Mouse (Mus musculus) bone marrow macrophage, adult 2 months (primary cell): ENCODE measurements around the gene Zdhhc13. TPM values are rescaled to one million over a fixed set of nuclear protein-coding genes. Genes with fewer than 3 reads are reported as not detected.

Experiments
- H3K27ac ChIP-seq: 2 replicates; pipeline ENCODE4 v1.5.1; 2012; ENCODE audit warnings: low read depth, low read length; ENCODE audit not compliant: insufficient read depth
- H3K4me1 ChIP-seq: 2 replicates; pipeline ENCODE4 v1.6.1; 2012; ENCODE audit warnings: low read length; ENCODE audit not compliant: control insufficient read depth, insufficient read depth
- H3K4me3 ChIP-seq: 2 replicates; pipeline ENCODE4 v1.5.1; 2012; ENCODE audit warnings: mild to moderate bottlenecking, low read length, moderate library complexity; ENCODE audit not compliant: insufficient read depth
- CTCF ChIP-seq: IDR thresholded peaks from 2 replicates; pipeline ENCODE4 v1.5.1; 2012; ENCODE audit warnings: low read depth, mild to moderate bottlenecking, low read length, moderate library complexity
- POLR2A ChIP-seq: IDR thresholded peaks from 2 replicates; pipeline ENCODE4 v1.6.1; 2012; ENCODE audit warnings: mild to moderate bottlenecking, low read depth, low read length, borderline replicate concordance
- polyA plus RNA-seq: library from polyadenylated mRNA; stranded (reverse); fragments of >200 nt; gene quantifications from 2 replicates; pipeline ENCODE4 v1.2.4, GENCODE M21; 2012; ENCODE audit not compliant: missing spikeins, insufficient read depth, insufficient read length

Gene Zdhhc13
- polyA plus RNA-seq, 1 experiment, result 18.7 TPM

GRCm38 (mm10) chr7:48821654-48822053, 32.9 kb downstream of the Zdhhc13 start:
- Histone ChIP-seq H3K27ac (no peak overlapping the region), H3K4me1 (no peaks in the 10 kb centered on the region), H3K4me3 (no peak overlapping the region)
- TF ChIP-seq CTCF, result no peak
- no peak for TF ChIP-seq POLR2A

DNA sequence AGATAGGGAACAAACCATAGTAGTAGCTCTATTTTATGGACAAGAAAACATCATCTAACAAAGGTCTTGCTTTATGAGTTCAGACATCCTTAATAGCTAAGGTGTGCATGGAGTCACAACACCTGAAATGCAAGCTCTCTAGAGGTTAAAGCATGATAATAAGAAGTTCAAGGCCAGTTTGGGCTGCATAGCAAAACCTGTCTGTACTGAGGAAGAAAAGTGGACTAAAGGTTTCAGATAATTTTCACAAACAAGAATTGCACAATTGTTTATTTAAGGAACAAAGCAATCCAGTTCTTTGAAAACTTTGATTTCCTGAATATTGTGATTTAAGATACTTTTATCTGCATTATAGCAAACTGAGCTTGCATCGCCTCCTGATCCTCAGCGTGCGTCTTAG, 34.8 kb downstream of the Zdhhc13 start:
- H3K27ac ChIP-seq, result no peak overlapping the region
- no peak for TF ChIP-seq CTCF
- no peak for TF ChIP-seq POLR2A
- no peaks in the 10 kb centered on the region for H3K4me1 ChIP-seq
- H3K4me3 ChIP-seq, result no peak overlapping the region

DNA sequence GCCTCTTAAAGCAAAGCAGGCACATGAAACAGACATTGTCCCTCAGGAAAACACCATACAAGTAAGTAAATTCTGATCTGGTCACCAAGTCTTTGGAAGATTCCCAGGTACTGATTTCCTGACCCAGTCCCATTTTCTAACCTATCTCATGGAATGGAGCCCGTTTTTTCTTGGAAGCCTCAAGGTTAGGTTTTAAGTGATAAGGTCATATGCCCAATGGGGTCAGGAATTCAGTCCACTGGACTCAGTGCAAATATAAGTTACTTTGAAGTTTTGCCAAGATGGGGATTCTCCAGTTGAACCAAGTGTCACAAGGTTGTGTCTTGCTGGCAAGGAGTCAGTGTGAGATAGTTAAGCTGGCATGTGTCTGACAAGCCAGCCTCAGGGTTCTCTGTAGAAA, 35.9 kb downstream of the Zdhhc13 start:
- Histone ChIP-seq H3K4me1 (no peaks in the 10 kb centered on the region), H3K27ac (no peak overlapping the region), H3K4me3 (no peak overlapping the region)
- TF ChIP-seq POLR2A (no peak), CTCF (no peak)

GRCm38 (mm10) chr7:48825170-48825569, 36.4 kb downstream of the Zdhhc13 start:
- no peaks in the 10 kb centered on the region for H3K4me1 ChIP-seq
- no peak overlapping the region for H3K4me3 ChIP-seq
- TF ChIP-seq POLR2A, result no peak
- TF ChIP-seq CTCF, result no peak
- no peak overlapping the region for H3K27ac ChIP-seq

- Histone ChIP-seq H3K27ac (no peak overlapping the region), H3K4me3 (no peak overlapping the region), H3K4me1 (no peaks in the 10 kb centered on the region)
- TF ChIP-seq POLR2A (no peak), CTCF (no peak)
Observed at GRCm38 (mm10) chr7:48829177-48829910, 40.5 kb downstream of the Zdhhc13 start.

DNA sequence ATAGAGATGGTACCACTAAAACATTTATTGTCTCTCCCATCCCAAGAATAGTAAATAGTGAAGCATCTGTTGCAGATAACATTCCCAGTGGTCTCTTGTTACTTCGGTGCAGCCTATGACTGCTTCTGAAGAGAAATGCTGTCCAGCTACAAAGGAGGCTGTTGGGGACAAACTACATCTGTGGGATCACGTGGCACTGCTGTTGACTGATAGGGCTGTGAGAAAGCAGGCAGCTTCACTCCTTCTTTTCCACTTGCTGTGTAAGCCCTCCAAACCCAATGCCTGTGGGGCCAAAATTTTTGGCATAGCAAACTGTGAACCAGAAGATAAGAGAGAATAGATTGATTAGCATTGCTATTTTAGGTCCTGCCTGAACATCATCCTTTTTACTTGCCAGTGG, 41.6 kb downstream of the Zdhhc13 start:
- Histone ChIP-seq H3K4me3 (no peak overlapping the region), H3K27ac (no peak overlapping the region), H3K4me1 (no peaks in the 10 kb centered on the region)
- TF ChIP-seq CTCF (no peak), POLR2A (no peak)

DNA sequence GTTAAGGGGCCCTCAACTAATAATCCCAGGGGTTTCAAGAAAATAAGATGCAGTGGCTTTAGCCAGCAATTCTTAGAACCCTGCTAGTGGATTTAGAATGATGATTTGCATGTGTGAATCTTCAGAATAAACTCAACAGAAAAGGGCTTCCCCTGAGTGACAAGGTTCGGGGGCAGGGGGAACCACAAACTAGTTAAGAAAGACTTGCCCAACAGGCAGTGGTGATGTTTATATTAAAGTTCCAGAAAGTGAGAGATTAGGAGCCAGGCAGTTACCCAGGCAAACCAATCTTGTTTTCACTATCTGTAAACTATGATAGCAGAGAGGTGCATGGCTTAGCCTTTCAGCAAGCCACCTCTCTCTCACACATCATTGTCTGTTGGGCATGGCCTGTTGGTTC, 43.9 kb downstream of the Zdhhc13 start:
- Histone ChIP-seq H3K27ac (no peak overlapping the region), H3K4me3 (no peak overlapping the region), H3K4me1 (peaks cover 6% of the 10 kb centered on the region)
- TF ChIP-seq CTCF, result no peak
- TF ChIP-seq POLR2A, result no peak

DNA sequence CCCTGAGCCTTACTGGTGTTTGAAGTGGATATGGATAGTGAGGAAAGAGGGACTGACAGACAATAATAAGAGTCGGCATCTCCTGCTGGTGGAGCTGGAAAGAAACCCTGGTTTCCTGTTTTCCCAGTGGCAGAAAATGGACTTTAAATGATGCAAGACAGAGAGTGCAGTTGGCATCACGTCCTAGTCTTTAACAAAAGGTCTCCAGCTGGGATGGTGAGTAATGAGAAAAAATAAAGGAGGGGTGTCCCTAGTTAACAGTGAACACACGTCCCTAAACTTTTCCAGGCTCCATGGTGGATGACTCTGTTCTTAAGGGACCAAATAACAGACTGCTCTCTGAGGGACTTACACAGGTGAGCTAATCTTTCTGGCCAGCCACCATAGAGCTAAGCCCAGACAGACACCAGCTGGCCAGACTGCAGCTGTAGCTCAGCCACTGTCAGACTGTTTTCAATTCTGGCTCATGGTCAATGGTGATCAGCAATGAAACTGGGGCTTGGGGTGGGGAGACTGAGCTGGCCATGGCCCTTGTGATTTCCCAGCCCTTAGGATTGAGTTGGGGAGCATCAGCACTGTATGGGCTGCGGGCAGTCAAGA, 45.7 kb downstream of the Zdhhc13 start:
- H3K27ac ChIP-seq, result no peak overlapping the region
- H3K4me3 ChIP-seq, result no peak overlapping the region
- TF ChIP-seq CTCF (no peak), POLR2A (no peak)
- H3K4me1 ChIP-seq, result peaks cover 6% of the 10 kb centered on the region

GRCm38 (mm10) chr7:48834989-48835626, 46.3 kb downstream of the Zdhhc13 start:
- Histone ChIP-seq H3K4me3 (no peak overlapping the region), H3K27ac (no peak overlapping the region), H3K4me1 (peaks cover 6% of the 10 kb centered on the region)
- no peak for TF ChIP-seq CTCF
- no peak for TF ChIP-seq POLR2A

- no peak overlapping the region for H3K4me3 ChIP-seq
- no peak for TF ChIP-seq POLR2A
- TF ChIP-seq CTCF, result no peak
- no peak overlapping the region for H3K27ac ChIP-seq
- peaks cover 6% of the 10 kb centered on the region for H3K4me1 ChIP-seq
Observed at GRCm38 (mm10) chr7:48836949-48837348, 48.1 kb downstream of the Zdhhc13 start.

GRCm38 (mm10) chr7:48838434-48838833, 49.6 kb downstream of the Zdhhc13 start:
- peaks cover 6% of the 10 kb centered on the region for H3K4me1 ChIP-seq
- no peak overlapping the region for H3K4me3 ChIP-seq
- TF ChIP-seq POLR2A (no peak), CTCF (no peak)
- H3K27ac ChIP-seq, result no peak overlapping the region
